Mouse (Mus musculus) liver, embryonic 14.5 days (tissue): ENCODE measurements at regions not wholly inside any gene's neighbourhood (a gene's known extent, or its start where the extent isn't known, plus 50 kb on each side); places are given as distances from the start of the nearest gene placed in this dataset.

ENCODE experiments used
- CTCF ChIP-seq: IDR thresholded peaks from 2 replicates; pipeline ENCODE4 v1.5.1; 2016; ENCODE audit warnings: antibody characterized with exemption, low read depth, control low read depth
- EP300 ChIP-seq: IDR thresholded peaks from 2 replicates; pipeline ENCODE4 v1.6.1; 2016; ENCODE audit warnings: antibody characterized with exemption, low read depth

DNA sequence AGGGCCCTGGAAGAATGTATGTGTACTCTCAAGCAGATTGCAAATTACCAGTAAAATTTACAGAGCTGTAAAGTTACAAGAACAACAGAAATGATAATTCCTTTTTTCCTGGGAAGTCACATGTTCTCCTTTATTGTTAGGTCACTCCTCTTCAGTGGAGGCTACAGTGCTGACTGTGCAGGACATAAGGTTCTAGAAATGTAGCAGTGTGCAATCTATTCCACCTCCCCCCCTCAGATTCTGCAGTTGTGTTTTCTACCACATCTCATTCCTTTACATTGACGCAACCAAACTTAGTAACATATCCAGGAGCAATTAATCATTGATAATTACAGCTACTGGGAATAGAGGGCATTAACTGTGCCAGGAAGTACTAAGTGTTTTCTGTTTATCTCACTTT lies 385.3 kb upstream of the Tnc start:
- TF ChIP-seq CTCF (no peak), EP300 (no peak)
